Mouse (Mus musculus) embryonic facial prominence, embryonic 14.5 days (tissue): ENCODE measurements at regions not wholly inside any gene's neighbourhood (a gene's known extent, or its start where the extent isn't known, plus 50 kb on each side); places are given as distances from the start of the nearest gene placed in this dataset.

Experiments used
- ATAC-seq: fragments of 200-750 bp; cut with Nextera tagmentation; 2 replicates; pipeline ENCODE4 v1.8.0; 2017; ENCODE audit warnings: low read depth, moderate number of reproducible peaks, moderate TSS enrichment
- DNase-seq: peaks from one replicate; pipeline ENCODE4 v3.0.0-alpha.2; 2015; ENCODE audit warnings: low spot score
- H3K27ac ChIP-seq: fragments of 300-500 bp; sonication (generic); replicated peaks from 2 replicates; pipeline ENCODE4 v1.5.1; 2014; ENCODE audit warnings: low read depth, mild to moderate bottlenecking, low read length, moderate library complexity
- H3K27me3 ChIP-seq: fragments of 300-500 bp; sonication (generic); replicated peaks from 2 replicates; pipeline ENCODE4 v1.6.1; 2014; ENCODE audit warnings: low read length; ENCODE audit not compliant: control insufficient read depth, insufficient read depth
- H3K36me3 ChIP-seq: fragments of 300-500 bp; sonication (generic); 2 replicates; pipeline ENCODE4 v1.6.1; 2014; ENCODE audit warnings: low read length, mixed read lengths; ENCODE audit not compliant: control insufficient read depth, insufficient read depth
- H3K4me1 ChIP-seq: fragments of 300-500 bp; sonication (generic); 2 replicates; pipeline ENCODE4 v1.6.1; 2014; ENCODE audit warnings: antibody characterized with exemption, low read length; ENCODE audit not compliant: control insufficient read depth, insufficient read depth
- H3K4me2 ChIP-seq: fragments of 300-500 bp; sonication (generic); 2 replicates; pipeline ENCODE4 v1.6.1; 2014; ENCODE audit warnings: low read depth, mild to moderate bottlenecking, low read length, moderate library complexity, mixed read lengths
- H3K4me3 ChIP-seq: fragments of 300-500 bp; sonication (generic); 2 replicates; pipeline ENCODE4 v1.5.1; 2014; ENCODE audit warnings: low read depth, mild to moderate bottlenecking, low read length
- H3K9ac ChIP-seq: fragments of 300-500 bp; sonication (generic); 2 replicates; pipeline ENCODE4 v1.6.1; 2014; ENCODE audit warnings: low read depth, mild to moderate bottlenecking, low read length, moderate library complexity, mixed read lengths
- H3K9me3 ChIP-seq: fragments of 300-500 bp; sonication (generic); 2 replicates; pipeline ENCODE4 v1.6.1; 2016; ENCODE audit warnings: low read length; ENCODE audit not compliant: control insufficient read depth
- WGBS: fragments of 180-500 bp; shearing (Covaris S2); extraction: QIAGEN DNeasy Blood & Tissue Kit; methylation state at CpG from one replicate; pipeline ENCODE4 v1.1.7; 2014; 5-methylcytosine and 5-hydroxymethylcytosine counted together

DNA sequence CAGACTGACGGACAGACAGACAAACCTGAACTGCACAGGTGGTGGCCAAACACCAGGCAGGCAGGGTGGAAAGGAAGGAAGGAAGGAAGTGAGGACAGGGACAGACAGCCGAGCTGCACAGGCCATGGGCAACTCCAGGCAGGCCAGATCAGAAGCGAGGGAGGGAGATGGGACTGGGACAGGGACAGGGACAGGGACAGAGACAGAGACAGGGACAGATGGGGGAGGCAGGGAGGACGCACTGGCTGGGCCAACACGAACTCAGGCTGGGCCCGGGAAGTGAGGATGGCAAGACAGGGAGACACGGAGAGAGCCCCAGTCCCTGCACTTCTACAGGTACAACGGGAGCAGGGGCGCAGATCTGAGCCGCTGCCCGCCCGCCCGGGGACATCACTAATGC, 94.9 kb upstream of the Rab39b start:
- H3K27ac ChIP-seq, result no peak overlapping the region
- no peaks in the 10 kb centered on the region for H3K36me3 ChIP-seq
- peak overlapping the region; percentile 20; the same call in 1 of the 2 replicates for H3K4me3 ChIP-seq
- H3K4me1 ChIP-seq, result no peaks in the 10 kb centered on the region
- no peaks in the 10 kb centered on the region for H3K27me3 ChIP-seq
- no peaks in the 10 kb centered on the region for H3K9me3 ChIP-seq
- WGBS, result 70% methylated on average over 12 of the region's 13 CpGs
- H3K9ac ChIP-seq, result peak overlapping the region; percentile 58
- ATAC-seq (no peak), DNase-seq (no peak)
- peak overlapping the region; percentile 41 for H3K4me2 ChIP-seq

DNA sequence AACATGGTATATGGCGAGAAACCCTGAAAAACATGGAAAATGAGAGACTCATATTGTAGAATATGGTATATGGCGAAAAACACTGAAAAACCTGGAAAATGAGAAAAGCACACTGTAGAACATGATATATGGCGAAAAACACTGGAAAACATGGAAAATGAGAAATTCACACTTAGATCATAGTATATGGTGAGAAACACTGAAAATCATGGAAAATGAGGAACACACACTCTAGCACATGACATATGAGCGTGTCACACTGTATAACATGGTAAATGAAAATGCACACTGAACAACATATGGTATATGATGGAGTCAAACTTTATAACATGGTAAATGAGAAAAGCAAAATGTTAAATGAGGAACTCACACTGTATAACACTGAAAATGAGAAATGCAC, 89.6 kb upstream of the Rab39b start:
- 0 out of 2 replicates have a peak, but pooled peaks cover 4% of the 10 kb centered on the region for H3K9me3 ChIP-seq
- 92% methylated on average over 4 of the region's 4 CpGs for WGBS
- H3K9ac ChIP-seq, result no peak overlapping the region
- ATAC-seq, result no peak
- no peak overlapping the region for H3K27ac ChIP-seq
- H3K36me3 ChIP-seq, result no peaks in the 10 kb centered on the region
- no peak overlapping the region for H3K4me3 ChIP-seq
- H3K4me2 ChIP-seq, result no peak overlapping the region
- no peaks in the 10 kb centered on the region for H3K27me3 ChIP-seq
- H3K4me1 ChIP-seq, result no peaks in the 10 kb centered on the region
- DNase-seq, result no peak

- Histone ChIP-seq H3K9ac (no peak overlapping the region), H3K36me3 (no peaks in the 10 kb centered on the region), H3K27me3 (no peaks in the 10 kb centered on the region), H3K4me1 (no peaks in the 10 kb centered on the region), H3K9me3 (no peaks in the 10 kb centered on the region), H3K27ac (no peak overlapping the region), H3K4me3 (no peak overlapping the region), H3K4me2 (no peak overlapping the region)
- DNase-seq (no peak), ATAC-seq (no peak)
- 86% methylated on average over 7 of the region's 7 CpGs for WGBS
Measured at GRCm38 (mm10) chrX:75643402-75643801, 65.4 kb upstream of the Rab39b start.
